Mouse (Mus musculus) lung, adult 18-20 months (tissue): ENCODE data around the gene Asic2.

ENCODE experiments used
- DNase-seq, 2 experiments: peaks; one replicate each; pipeline ENCODE4 v3.0.0; 2022; ENCODE audit warnings: mixed read lengths in 2 of 2

Asic2 gene

GRCm38 (mm10) chr11:81841001-81841400 lies 127.3 kb downstream of the Asic2 start:
- DNase-seq: no peak

GRCm38 (mm10) chr11:81838426-81838825 lies 129.8 kb downstream of the Asic2 start:
- DNase-seq: no peak

DNA sequence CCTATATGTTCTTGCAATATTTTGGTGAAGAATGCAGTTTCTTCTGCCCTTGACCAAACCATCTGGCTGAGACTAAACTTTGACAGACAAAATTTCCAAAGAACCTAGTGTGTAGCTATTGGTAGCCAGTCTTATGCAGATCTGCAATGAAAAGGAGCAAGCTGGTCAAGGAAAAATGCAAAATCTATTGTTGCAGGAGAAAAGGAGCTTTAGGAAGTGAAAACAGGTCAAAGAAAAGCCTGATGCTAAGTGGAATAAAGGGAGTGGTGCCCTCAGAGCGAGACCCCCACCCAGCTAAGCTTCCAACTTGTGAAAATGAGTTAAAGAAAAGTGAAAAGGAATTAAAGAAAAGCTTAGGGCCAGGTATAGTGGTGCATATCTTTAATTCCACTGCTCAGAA lies 135.9 kb downstream of the Asic2 start:
- no peak for DNase-seq

DNA sequence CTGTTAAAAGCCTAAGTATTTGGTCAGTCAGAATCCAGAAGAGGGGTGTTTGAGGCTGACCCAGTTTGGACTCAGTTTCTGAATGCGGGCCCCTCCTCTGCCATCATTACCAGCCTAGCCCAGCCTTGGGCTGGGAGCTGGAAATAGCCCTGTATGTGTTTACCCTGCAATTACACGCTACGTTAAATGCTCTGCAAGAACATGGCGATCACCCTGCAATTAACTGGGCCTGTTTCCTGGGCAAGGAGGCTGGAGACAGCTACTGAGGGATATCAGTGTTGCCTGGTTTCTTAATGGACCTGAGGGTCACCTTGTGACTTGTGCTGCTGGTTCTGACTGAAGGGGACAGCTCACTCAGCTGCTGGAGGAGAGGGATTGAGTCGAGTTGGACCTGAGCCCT lies 151.7 kb downstream of the Asic2 start:
- no peak for DNase-seq

DNA sequence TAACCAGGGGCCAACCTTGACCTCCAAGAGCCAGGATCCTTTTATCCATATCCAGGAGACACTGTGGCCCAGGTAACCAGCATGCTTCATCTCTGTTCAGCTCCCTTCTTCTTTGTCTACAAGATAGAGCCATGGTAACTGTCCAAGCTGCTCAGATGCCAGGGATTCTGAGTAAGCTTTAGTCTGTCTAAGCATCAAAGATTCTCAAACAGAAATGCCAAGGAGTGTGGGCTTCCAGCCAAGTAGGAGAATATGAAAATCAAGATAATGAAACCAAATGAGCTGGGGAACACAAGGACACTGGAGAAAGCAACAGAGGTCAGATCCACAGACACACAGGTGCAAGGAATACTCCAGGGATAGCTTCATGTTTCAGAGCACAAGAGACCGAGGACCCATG lies 153.4 kb downstream of the Asic2 start:
- DNase-seq: no peak

DNA sequence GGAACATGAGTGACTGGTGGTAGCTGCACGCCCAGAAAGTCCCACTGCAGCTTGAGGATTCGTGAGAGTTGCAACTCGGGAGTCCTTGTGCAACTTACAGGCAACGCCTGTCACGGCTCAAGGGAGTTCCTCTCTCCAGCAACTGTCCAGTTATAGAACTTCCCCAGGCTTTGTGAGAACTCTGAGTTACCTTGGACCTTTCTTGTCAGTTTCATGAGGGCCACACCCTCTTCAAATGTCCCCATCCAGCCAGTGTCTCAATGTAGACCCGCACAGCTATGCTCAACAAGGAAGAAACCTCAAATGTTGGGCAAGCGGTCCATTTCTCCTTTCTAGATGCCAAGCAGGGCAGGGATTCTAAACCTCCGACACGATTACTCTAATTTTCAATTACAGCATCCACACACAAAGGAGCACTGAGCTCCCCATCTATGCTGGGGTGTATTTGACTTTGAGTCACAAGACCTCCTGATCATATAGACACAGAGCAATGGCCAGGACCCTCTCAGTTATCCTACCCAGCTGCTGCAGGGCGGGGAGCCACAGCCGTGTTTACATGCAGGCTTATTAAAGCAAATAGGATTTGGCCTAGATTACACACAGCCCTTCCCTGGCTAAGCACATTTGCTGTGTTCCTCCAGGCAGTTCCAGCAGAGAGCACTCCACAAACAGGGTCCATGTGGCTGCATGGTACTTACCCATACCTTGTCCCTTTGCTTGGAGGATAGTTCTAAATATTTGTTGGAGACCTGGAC lies 161.2 kb downstream of the Asic2 start:
- DNase-seq: no peak

- no peak for DNase-seq
Measured at GRCm38 (mm10) chr11:81803544-81803943, 164.7 kb downstream of the Asic2 start.

GRCm38 (mm10) chr11:81802614-81803013 lies 165.6 kb downstream of the Asic2 start:
- DNase-seq: no peak

GRCm38 (mm10) chr11:81800899-81801298 lies 167.4 kb downstream of the Asic2 start:
- no peak for DNase-seq

GRCm38 (mm10) chr11:81793588-81793987 lies 174.7 kb downstream of the Asic2 start:
- no peak for DNase-seq

DNA sequence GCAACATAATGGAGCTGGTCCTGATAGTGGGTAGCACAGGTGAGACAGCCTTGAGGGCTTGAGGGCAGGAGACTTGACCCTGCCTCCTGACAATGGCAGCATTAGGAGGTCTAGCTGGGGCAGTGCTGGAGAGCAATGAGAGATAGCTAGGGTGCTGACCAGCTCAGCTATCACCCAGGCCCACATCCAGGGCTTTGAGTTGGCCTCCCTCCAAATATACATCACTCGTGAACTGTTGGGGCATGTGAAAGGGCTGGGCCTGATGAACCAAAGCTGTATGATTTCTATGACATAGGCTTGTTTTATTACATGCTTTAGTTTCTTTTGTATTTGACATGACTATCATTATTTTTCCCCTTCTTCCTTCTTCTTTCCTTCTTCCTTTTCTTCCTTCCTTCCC lies 176.7 kb downstream of the Asic2 start:
- no peak for DNase-seq

- DNase-seq: no peak
Measured at GRCm38 (mm10) chr11:81780596-81780995, 187.7 kb downstream of the Asic2 start.

DNA sequence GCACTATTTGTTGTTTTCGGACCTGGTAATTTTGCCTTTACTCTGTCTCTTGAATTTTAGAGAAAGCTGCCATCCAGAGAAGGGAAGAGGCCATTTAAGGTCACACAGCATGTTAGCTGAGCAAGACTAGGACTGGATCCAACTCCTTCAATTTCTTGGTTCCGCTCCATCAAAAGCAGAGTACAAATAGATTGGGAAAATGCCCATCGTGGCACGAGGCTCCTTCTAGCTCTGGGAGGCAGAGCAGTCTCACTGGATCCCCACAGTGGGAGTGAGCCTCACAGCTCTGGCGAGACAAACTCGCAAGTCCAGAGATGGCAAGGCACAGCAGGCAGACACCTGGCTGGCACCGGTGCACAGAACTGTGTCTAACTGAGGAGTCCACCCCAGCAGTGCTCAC lies 188.4 kb downstream of the Asic2 start:
- DNase-seq: peak in 1 of 2 experiments; percentile 6

DNA sequence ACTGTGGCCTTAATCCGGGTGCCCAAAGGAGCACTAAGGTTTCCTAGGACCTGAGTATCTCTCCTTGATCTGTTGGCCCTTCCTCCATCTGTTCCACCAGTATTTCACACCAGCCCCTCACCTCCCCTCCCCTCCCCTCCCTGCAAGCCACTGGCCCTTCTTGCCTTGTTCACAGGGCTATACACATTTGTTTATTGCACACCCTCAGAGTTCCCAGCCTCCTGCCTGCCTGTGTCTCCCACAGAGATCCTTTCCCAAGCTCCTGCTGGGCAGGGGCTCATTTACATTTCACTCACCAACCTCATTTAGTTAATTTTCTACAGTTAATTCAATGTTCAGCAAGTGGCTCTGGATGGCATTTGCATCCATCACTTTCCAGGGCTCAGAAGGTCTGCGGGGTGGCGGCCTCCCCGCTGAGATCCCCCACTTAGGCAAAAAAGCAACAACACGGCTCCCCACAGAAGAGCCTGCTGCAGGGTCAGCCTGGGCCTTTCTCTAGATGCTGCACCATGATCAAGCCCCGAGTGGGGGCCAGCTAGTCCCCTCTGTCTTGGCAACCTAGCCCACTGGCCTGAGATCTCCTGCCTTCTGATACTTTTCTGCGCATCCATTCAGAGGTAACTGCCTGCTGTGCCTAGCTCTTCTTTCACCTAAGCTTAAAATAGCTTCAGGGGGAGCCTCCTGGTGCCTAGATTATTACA lies 196.9 kb downstream of the Asic2 start:
- no peak for DNase-seq

GRCm38 (mm10) chr11:81769691-81770260 lies 198.5 kb downstream of the Asic2 start:
- DNase-seq: no peak

GRCm38 (mm10) chr11:81768305-81768704 lies 200.0 kb downstream of the Asic2 start:
- no peak for DNase-seq

GRCm38 (mm10) chr11:81767781-81768180 lies 200.5 kb downstream of the Asic2 start:
- DNase-seq: no peak

DNA sequence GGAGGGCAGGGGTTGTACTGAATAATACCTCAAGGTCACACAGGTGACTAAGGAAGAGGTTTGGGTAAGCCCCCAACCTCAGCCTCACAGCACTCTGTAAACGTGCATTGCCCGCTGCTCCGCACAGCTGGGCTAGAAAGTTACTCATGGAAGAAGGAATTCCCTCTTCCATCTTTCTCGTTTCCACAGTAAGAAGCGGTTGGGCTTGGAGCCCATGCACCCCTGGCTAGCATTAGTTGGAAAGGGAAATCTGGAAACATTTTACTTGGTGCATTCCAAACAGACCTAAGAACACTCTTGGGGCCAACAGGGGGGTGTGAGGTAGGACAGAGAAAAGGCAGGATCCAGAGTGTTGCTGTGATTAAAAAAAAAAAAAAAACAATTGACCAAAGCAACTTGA lies 203.0 kb downstream of the Asic2 start:
- DNase-seq: no peak

DNA sequence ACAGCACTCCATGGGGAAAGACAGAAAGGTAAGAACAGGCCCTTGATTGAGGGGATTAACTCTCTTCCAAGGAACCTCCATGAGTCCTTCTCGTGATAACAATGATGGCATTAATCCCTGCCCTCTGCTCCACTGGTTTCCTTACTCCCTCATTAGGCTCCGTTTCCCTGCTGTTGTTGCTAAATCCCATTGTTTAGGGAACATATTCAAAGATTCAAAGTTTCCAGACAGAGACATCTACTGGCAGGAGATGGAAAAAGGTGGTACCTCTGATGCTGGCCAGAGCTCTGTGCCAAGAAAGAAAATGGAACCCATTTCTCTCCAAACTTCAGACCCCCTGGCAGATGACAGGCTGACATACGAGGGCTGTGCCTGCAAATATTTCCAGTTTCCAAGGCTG lies 203.5 kb downstream of the Asic2 start:
- no peak for DNase-seq

DNA sequence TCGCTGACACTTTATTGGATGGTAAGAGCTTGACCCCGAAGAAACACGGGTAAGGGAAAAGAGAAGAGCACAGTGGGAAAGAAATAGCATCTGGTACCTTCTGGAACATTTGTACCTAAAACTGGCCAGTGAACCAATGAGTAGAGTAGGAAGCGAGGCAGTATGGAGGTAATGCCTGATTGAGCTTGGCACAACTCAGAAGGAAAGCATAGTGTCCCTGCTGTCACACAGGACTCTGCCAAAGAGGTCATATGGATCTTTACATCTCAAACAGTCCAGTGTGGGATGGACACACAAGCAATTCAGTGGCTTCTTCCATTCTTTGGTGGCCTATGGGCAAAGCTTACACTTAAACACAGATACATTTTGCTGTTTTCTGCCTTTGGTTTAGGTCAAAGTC lies 211.0 kb downstream of the Asic2 start:
- no peak for DNase-seq

GRCm38 (mm10) chr11:81750876-81751275 lies 217.4 kb downstream of the Asic2 start:
- DNase-seq: no peak

DNA sequence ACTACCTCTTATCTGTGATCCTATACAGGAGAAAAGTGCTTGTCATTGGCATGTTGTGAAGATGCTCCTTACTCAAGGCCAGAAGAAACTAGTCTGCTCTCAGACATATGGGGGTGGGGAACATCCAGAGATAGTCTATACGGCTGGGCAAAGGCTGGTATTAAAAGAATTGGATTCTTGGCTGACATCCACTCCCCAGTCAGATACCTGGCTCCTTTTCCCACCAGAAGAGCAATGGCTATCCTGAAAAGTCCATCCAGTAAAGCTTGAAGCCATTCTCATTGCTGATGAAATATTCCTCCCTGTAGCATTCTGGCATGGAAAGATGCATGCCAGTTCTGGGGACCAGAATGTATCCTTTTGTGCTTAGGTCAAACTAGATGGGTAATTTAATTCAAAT lies 218.2 kb downstream of the Asic2 start:
- no peak for DNase-seq

DNA sequence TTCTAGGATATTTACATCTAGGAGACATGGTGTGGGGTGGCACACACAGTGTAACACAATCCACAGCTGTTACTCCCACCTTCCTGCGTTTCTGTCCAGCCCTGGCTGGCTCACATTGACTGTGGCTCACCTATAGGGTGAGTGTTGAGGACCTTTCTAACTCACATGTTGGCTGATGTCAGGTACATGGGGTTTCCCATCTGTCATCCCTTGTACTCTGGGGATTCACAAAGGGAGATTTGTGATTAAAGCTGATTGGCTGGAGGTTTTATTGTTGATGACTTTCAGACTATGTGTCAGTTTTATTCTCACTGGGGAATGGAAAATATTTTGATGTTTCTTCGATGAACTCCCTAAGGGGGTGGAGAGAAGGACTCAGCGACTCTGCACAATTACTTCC lies 229.3 kb downstream of the Asic2 start:
- no peak for DNase-seq

GRCm38 (mm10) chr11:81737777-81738176 lies 230.5 kb downstream of the Asic2 start:
- no peak for DNase-seq
